Mouse (Mus musculus): Measurements from ENCODE around the gene Mif.

DNA sequence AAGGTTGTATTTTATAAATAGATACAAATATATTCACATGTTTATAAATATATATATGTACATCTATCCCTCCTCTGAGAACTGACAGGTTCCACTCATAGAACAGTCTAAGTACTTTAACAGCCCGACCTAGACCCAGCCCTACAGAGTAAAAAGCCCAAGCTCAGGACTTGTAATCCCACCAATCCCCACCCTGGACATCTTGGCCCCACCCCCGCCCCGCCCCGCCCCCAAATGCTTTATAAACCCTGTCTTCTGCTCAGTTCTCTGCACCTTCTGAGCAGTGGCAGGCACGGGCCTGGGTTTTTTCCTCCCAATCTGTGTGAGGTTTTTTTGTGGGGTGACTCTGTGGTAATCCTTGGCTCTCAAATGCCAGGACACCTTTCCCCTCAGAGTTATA lies 5.9 kb downstream of the Mif start:
- no peak for TF ChIP-seq CTCF (IDR thresholded peaks at IDR 0.05; ENCODE audit: insufficient read depth, low read length)
- TF ChIP-seq POLR2A (IDR thresholded peaks at IDR 0.05; ENCODE audit: borderline replicate concordance, extremely low read depth, low read depth, low read length) = no peak
